Mouse (Mus musculus): Measurements from ENCODE around the gene Nsd1.

Nsd1 gene

GRCm38 (mm10) chr13:55329109-55329682, 119.6 kb downstream of the Nsd1 start:
- DNase-seq (ENCODE audit: inconsistent ontology term) = no peak

DNA sequence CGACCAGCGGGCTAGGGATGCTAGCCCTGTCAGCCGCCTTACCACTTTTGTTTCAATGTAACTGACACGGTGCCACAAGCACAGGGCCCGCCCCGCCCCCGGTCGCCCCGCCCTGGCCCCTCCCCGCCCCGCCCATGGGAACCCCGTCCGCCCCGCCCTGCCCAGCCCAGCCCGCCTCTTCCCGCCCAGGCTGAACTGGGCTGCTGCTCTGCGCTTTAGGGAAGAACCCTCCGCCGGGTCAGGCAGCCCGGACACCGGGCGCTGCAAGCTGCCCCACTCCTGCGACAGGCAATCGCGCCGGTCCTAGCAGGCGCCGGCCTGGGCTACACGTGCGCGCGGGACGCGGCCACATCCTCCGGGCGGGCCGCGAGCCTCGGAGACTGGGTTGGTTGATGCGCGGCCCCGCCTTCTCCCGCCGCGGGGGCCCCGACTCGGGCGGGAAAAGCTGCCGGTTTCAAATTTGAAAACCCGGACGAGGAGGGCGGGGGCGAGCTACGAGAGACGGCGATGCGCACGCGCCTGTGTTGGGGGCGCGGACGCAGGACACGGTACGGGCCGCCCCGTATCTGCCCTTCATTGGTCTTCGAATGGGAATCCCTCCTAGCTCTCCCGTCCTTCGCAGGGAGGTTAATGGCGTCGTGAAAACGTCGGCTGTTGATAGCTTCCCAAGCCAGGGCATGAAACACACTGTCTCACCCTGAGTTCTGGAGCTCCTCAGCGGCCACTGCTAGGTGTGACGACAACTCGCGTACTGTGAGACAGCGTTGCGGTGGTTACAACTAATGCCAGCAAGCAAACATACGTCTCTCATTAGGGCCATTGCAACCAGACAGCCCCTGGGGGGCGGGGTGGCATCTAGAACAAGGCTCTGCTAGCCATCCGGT, 120.3 kb downstream of the Nsd1 start, which contains the start of gene Mxd3:
Gene Mxd3, minus strand, starts transcription at position 141 of the 884 bp plus-strand sequence.
- DNase-seq (ENCODE audit: inconsistent ontology term) = peak; percentile 95

DNA sequence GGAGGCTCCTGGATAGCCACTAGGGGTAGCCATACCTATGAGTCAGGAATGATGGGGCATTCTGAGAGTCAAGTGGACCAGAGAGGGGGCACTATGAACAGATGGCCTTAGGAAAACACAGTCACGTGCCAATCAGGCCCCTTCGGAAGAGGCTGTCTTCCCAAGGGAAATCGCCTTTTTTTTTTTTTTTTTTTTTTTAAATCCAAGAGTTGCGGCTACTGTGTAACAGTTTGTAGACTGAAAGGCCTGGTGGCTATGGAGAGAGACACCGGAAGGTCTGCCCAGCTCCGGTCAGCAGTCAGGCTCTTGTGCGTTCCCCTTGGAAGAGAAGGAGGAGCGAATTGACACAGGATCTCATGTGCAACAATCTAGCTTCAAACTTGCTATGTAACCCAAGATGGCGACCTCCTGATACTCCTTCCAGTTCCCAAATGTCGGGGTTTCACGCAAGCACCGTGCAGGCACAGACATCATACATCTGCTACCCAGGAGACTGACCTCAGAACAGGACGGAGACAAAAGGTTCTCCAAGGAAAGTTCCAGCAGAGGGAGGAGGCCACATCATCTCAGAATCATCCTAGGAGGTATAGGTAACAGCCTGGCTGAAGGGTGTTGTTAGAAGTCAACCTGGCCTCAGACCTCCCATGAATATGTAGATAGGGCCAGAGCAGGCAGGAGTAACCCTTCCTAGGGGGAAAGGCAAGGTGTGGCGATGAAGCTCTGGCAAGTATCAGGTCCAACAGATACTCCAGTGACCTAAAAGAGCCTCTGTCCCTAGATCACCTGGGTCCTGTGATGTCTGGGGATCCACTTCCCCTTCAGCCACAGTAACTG, 121.2 kb downstream of the Nsd1 start:
- DNase-seq (ENCODE audit: inconsistent ontology term) = no peak

DNA sequence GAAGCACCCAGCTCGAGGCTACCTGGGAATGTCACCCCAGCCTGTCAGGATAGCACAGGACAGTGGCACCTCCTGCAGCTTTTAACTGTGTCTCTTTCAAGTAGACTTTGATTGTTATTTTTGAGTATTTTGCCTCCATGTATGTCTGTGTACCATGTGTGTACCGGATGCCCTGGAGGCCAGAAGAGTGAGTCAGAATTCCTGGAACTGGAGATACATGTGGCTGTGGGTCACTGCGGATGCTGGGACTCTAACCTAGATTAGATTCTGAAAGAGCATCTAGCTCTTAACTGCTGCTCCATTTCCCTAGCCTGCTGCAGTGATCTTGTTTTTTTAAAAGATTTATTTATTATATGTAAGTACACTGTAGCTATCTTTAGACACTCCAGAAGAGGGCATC, 122.7 kb downstream of the Nsd1 start:
- peak; percentile 13 for DNase-seq (ENCODE audit: inconsistent ontology term)

GRCm38 (mm10) chr13:55335701-55336100, 126.1 kb downstream of the Nsd1 start:
- no peak for DNase-seq (ENCODE audit: inconsistent ontology term)

GRCm38 (mm10) chr13:55337341-55337975, 127.9 kb downstream of the Nsd1 start:
- DNase-seq (ENCODE audit: inconsistent ontology term) = no peak

DNA sequence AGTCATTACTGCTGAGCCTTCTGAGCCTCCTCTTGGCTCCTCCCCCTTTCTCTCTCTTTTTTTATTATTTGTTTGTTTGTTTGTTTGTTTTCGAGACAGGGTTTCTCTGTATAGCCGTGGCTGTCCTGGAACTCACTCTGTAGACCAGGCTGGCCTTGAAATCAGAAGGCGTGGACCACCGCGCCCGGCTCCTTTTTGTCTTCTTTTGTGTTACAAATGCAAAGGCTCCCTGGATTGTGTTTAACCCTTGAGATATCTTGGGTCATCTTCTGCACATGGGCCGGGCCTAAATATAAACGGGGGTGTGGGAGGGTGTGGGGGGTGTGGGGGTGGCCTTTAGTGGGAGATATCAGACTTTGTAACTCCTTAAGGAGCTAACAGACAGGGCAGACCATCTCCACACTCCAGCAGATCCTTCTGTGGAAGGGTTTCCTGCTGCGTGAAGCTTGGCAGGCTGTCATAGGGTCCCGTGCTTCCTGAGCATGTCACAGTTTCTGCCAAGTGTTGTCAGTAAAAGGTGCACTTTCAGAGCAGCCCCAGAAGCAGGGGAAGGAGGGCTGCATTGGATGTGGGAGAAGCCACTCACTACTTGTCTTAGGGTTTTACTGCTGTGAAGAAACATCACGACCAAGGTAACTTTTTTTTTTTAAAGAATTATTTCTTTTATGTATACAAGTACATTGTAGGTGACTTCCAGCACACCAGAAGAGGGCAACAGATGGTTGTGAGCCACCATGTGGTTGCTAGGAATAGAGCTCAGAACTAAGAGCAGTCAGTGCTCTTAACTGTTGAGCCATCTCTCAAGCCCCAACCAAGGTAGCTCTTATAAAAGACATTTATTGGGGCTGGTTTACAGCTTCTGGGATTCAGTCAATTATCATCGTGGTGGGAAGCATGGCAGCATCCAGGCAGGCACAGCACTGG, 128.8 kb downstream of the Nsd1 start:
- no peak for DNase-seq (ENCODE audit: inconsistent ontology term)

- DNase-seq (ENCODE audit: inconsistent ontology term) = no peak
These were observed 129.7 kb downstream of the Nsd1 start for GRCm38 (mm10) chr13:55339259-55339658.

DNA sequence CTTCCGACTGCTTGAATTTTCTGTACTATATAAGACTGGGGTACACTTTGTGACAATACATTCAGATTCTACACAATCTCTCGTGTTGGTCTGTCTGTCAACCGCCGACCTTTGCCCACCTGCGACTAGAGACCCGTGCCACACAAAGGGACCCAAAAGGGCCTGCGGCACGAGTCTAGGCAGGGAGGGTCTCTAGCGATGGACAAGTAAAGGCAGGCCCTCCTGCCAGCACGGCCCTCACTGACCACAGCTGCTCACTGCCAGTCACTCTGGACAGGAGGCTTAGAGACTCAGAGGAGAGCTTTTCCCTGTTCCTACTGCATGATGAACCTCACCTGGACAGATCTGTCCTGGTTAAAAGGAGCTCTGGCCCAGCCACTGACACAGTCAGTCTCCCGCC, 132.9 kb downstream of the Nsd1 start:
- no peak for DNase-seq (ENCODE audit: inconsistent ontology term)

GRCm38 (mm10) chr13:55344286-55344685, 134.7 kb downstream of the Nsd1 start:
- no peak for DNase-seq (ENCODE audit: inconsistent ontology term)

GRCm38 (mm10) chr13:55346745-55347144, 137.2 kb downstream of the Nsd1 start:
- no peak for DNase-seq (ENCODE audit: inconsistent ontology term)

DNA sequence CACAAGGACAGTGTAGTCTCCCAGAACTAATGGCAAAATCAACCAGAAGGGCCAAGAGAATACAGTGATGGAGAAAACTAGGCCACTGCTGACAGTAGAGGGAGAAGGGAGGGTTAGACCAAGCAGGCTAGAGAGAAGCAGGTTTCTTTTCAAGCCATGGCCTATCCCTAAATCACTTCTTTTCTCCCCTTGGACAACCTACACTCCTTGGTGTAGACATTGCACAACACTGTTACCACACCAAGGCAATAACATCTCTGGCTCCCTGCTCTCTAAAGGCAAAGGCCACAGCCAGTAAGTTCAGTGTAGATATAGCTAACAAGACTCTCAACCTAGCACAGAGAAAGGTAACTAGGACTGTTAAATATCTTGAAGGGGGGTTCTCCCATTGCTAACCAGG, 151.6 kb downstream of the Nsd1 start:
- DNase-seq (ENCODE audit: inconsistent ontology term) = no peak

GRCm38 (mm10) chr13:55361974-55362452, 152.4 kb downstream of the Nsd1 start:
- DNase-seq (ENCODE audit: inconsistent ontology term) = no peak

DNA sequence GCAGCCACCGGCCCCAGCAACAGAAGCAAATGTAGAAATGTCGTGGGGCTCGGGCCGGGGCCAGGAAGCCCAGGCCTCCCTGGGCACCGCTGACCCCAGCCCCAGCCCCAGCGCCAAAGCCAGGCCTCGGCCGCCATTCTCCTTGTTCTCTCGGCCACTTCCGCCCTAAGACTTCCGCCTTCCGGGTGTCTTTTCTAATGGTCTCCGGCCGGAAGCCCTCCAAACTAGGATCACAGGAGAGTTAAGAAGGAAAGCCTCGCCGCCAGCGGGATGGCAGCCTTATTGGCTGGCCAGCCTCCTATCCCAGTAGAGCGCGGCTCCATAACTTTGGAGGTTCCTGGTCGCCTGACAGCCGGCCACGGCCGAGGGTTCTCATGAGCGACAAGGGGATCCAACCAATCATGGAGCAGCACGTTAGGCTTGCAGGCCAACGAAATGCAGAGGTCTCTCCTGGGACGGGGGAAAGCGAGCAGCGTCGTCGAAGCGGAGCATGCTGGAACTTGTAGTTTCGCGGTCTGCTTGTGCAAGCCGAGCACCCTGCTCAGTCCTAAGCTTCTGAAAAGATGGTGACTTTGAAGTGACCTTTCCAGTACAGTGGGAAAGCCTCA, 153.0 kb downstream of the Nsd1 start, which contains the start of gene Lman2:
Gene Lman2, minus strand, starts transcription at position 331 of the 608 bp plus-strand sequence.
- peak; percentile 98 for DNase-seq (ENCODE audit: inconsistent ontology term)

Data from Muller cell, postnatal 12 days (primary cell).